Comparison of ENCODE assay signal across 26 mouse cellular contexts in genomic region chr2:131814327-131814726, GRCm38 (mm10). TPM values are rescaled to one million over a fixed set of nuclear protein-coding genes. Genes with fewer than 3 reads are reported as not detected.
"Had no signal": no experiment of that assay in that cellular context is flagged by ENCODE, and none has a peak within 500 bp of the region (broad histone marks: within the 10 kb centered on the region; RNA-seq: fewer than 3 reads in every experiment).

No protein-coding gene starts in this region.

- H3K9ac ChIP-seq: lung, embryonic 14.5 days; midbrain, embryonic 13.5 days; midbrain, embryonic 15.5 days; neural tube, embryonic 13.5 days; neural tube, embryonic 15.5 days had no signal

- H3K4me1 ChIP-seq: midbrain, embryonic 10.5 days; midbrain, embryonic 13.5 days; midbrain, embryonic 15.5 days; neural tube, embryonic 13.5 days; neural tube, embryonic 15.5 days had no signal

- H3K4me3 ChIP-seq: midbrain, embryonic 10.5 days; midbrain, embryonic 13.5 days; midbrain, embryonic 15.5 days; myocyte; neural tube, embryonic 13.5 days; neural tube, embryonic 15.5 days had no signal

- H3K36me3 ChIP-seq: midbrain, embryonic 10.5 days; midbrain, embryonic 13.5 days; midbrain, embryonic 15.5 days; neural tube, embryonic 13.5 days; neural tube, embryonic 15.5 days had no signal

- H3K9me3 ChIP-seq: midbrain, embryonic 10.5 days; midbrain, embryonic 13.5 days; midbrain, embryonic 15.5 days; neural tube, embryonic 13.5 days; neural tube, embryonic 15.5 days had no signal

- H3K27me3 ChIP-seq: midbrain, embryonic 13.5 days had no signal

- DNase-seq: lung, adult 18-20 months; lung, embryonic 14.5 days; lung, postnatal 10 days; lung, postnatal 4 days; retina, postnatal 1 day; right cerebral cortex, adult 18-20 months; right cerebral cortex, postnatal 25 days; right cerebral cortex, postnatal 4 days; spleen, adult 18-20 months; thymus, adult 18-20 months; thymus, postnatal 14 days; thymus, postnatal 36 days had no signal

- H3K4me2 ChIP-seq: lung, embryonic 14.5 days; midbrain, embryonic 13.5 days; midbrain, embryonic 15.5 days; neural tube, embryonic 13.5 days; neural tube, embryonic 15.5 days had no signal

- ATAC-seq: midbrain, embryonic 13.5 days; midbrain, embryonic 15.5 days had no signal

- H3K27ac ChIP-seq: midbrain, embryonic 10.5 days; midbrain, embryonic 13.5 days; midbrain, embryonic 15.5 days; neural tube, embryonic 13.5 days; neural tube, embryonic 15.5 days had no signal

RNA-seq across cellular contexts. Expression of gene Erv3, which starts 45.2 kb away (rescaled TPM):
- total RNA-seq: megakaryocyte, adult 5-6 weeks; megakaryocyte-erythroid progenitor cell, adult 5-6 weeks had no signal
- polyA plus RNA-seq: liver, embryonic 16.5 days; lung, embryonic 14.5 days; lung, embryonic 16.5 days; midbrain, embryonic 10.5 days; midbrain, embryonic 13.5 days; midbrain, embryonic 15.5 days; neural tube, embryonic 11.5 days; neural tube, embryonic 15.5 days; small intestine, adult 2 months; stomach, embryonic 14.5 days; stomach, embryonic 16.5 days had no signal
